Comparison of ENCODE assay signal across 23 mouse cellular contexts in genomic region chr16:13772051-13772450, GRCm38 (mm10). TPM values are rescaled to one million over a fixed set of nuclear protein-coding genes. Genes with fewer than 3 reads are reported as not detected.
"Had no signal": no experiment of that assay in that cellular context is flagged by ENCODE, and none has a peak within 500 bp of the region (broad histone marks: within the 10 kb centered on the region; RNA-seq: fewer than 3 reads in every experiment).

No protein-coding gene starts in this region.

RNA-seq across cellular contexts. Expression of gene Pla2g10, which starts 41.3 kb away (rescaled TPM):
- total RNA-seq: gastrocnemius, adult 18-20 months; gastrocnemius, adult 8-10 months; gastrocnemius, postnatal 14 days; gastrocnemius, postnatal 36 days; heart, adult 2 months; heart, postnatal 14 days; heart, postnatal 36 days; hematopoietic stem cell, adult 5-6 weeks; hindbrain, postnatal 0 days; layer of hippocampus, adult 18-20 months; layer of hippocampus, adult 8-10 months; layer of hippocampus, postnatal 14 days; layer of hippocampus, postnatal 36 days; left cerebral cortex, adult 18-20 months; left cerebral cortex, adult 8-10 months; left cerebral cortex, postnatal 10 days; left cerebral cortex, postnatal 25 days; left cerebral cortex, postnatal 4 days; liver, adult 2 months had no signal
- polyA plus RNA-seq: heart, embryonic 11.5 days; heart, postnatal 0 days; hindbrain, postnatal 0 days; kidney, postnatal 0 days; limb, embryonic 11.5 days; liver, adult 2 months had no signal
